Mouse (Mus musculus): ENCODE results near the gene Smim4. TPM values are rescaled to one million over a fixed set of nuclear protein-coding genes. Genes with fewer than 3 reads are reported as not detected.
A peak's percentile ranks its signal among the peaks of the same experiment; 100 is the strongest.

Gene Smim4
- polyA plus RNA-seq, 1 experiment, result 17.1 TPM

DNA sequence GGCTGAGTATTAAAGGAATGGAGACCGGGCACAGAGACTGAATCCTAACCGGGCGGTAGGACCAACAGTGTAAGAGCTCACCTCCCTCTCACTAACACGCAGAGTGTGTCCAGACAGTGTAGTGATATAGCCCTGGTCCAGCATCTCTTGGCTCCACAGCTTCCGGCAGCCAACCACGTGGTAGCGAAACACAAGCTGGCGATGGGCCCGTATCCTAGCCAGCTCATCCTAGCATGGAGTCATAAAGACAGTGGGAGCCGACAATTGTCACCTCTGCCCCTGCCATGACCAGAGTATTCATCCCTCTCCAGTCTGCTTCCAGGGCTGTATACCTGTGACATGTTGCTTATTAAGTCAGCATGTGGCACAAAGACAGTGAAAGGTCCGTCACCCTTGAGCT, 16.9 kb upstream of the Smim4 start:
- Histone ChIP-seq H3K4me1 (ENCODE audit: control insufficient read depth, insufficient read depth, low read length) (no peaks in the 10 kb centered on the region), H3K9ac (ENCODE audit: low read depth, poor library complexity, severe bottlenecking) (no peak overlapping the region), H3K4me3 (ENCODE audit: low read depth, low read length) (no peak overlapping the region), H3K27ac (ENCODE audit: insufficient read depth, low read length) (no peak overlapping the region), H3K27me3 (ENCODE audit: control insufficient read depth, insufficient read depth, low read length, poor library complexity, severe bottlenecking) (no peaks in the 10 kb centered on the region), H3K36me3 (ENCODE audit: control insufficient read depth, insufficient read depth, low read length, poor library complexity, severe bottlenecking) (no peaks in the 10 kb centered on the region), H3K9me3 (replicated peaks; ENCODE audit: control insufficient read depth, insufficient read depth, low read length, poor library complexity, severe bottlenecking) (no peaks in the 10 kb centered on the region)
- TF ChIP-seq CTCF (IDR thresholded peaks at IDR 0.05; ENCODE audit: low read depth, low read length) (no peak), EP300 (IDR thresholded peaks at IDR 0.05; ENCODE audit: insufficient read depth, low read depth, low read length) (no peak), POLR2A (IDR thresholded peaks at IDR 0.05; ENCODE audit: insufficient read depth, low read length) (no peak)

DNA sequence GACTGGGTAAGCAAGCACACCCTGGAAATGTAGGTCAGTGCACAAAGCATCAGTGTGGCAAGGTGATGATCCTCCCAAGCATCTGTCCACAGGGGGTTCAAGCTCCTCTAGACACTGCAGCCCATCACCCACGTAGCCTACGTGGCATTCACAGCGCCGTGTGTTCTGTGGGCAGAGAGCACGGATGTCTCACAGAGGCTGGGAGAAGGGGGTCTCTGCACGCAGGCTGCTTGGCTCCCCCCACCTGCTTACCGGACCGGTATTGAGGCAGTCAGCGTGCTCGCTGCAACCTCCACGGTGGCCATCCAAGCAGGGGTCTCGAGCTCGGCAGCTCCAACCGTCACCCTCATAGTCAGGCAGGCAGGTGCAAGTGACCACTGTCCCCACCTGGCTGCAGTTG, 12.3 kb upstream of the Smim4 start:
- Histone ChIP-seq H3K36me3 (ENCODE audit: control insufficient read depth, insufficient read depth, low read length, poor library complexity, severe bottlenecking) (peaks cover 6% of the 10 kb centered on the region; the same call in 1 of the 2 replicates), H3K9ac (ENCODE audit: low read depth, poor library complexity, severe bottlenecking) (no peak overlapping the region), H3K9me3 (replicated peaks; ENCODE audit: control insufficient read depth, insufficient read depth, low read length, poor library complexity, severe bottlenecking) (no peaks in the 10 kb centered on the region), H3K27ac (ENCODE audit: insufficient read depth, low read length) (no peak overlapping the region), H3K4me1 (ENCODE audit: control insufficient read depth, insufficient read depth, low read length) (peaks cover 7% of the 10 kb centered on the region), H3K27me3 (ENCODE audit: control insufficient read depth, insufficient read depth, low read length, poor library complexity, severe bottlenecking) (no peaks in the 10 kb centered on the region), H3K4me3 (ENCODE audit: low read depth, low read length) (no peak overlapping the region)
- TF ChIP-seq CTCF (IDR thresholded peaks at IDR 0.05; ENCODE audit: low read depth, low read length) (no peak), EP300 (IDR thresholded peaks at IDR 0.05; ENCODE audit: insufficient read depth, low read depth, low read length) (no peak), POLR2A (IDR thresholded peaks at IDR 0.05; ENCODE audit: insufficient read depth, low read length) (no peak)

DNA sequence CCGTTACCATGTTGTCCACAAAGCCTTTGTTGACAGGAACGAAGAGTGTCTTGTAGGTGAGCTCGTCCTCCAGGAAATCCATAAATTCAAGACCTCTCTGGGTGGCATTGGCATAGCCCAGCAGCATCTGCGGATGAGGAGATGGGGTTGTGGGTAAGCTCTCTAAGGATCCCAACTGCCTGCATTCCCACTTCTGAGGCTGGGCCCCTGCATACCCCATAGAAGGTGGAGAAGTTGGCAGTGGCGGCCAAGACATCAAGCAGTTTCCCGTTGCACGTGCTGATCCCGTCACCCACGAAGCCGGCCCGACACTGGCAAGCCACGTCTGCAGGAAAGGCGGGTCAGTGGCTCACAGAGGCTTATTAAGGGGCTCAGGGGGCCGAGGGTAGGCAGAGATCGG, 11.4 kb upstream of the Smim4 start:
- Histone ChIP-seq H3K9me3 (replicated peaks; ENCODE audit: control insufficient read depth, insufficient read depth, low read length, poor library complexity, severe bottlenecking) (no peaks in the 10 kb centered on the region), H3K27ac (ENCODE audit: insufficient read depth, low read length) (no peak overlapping the region), H3K36me3 (ENCODE audit: control insufficient read depth, insufficient read depth, low read length, poor library complexity, severe bottlenecking) (peaks cover 11% of the 10 kb centered on the region; the same call in 1 of the 2 replicates), H3K4me1 (ENCODE audit: control insufficient read depth, insufficient read depth, low read length) (peaks cover 7% of the 10 kb centered on the region), H3K4me3 (ENCODE audit: low read depth, low read length) (no peak overlapping the region), H3K9ac (ENCODE audit: low read depth, poor library complexity, severe bottlenecking) (no peak overlapping the region), H3K27me3 (ENCODE audit: control insufficient read depth, insufficient read depth, low read length, poor library complexity, severe bottlenecking) (no peaks in the 10 kb centered on the region)
- TF ChIP-seq POLR2A (IDR thresholded peaks at IDR 0.05; ENCODE audit: insufficient read depth, low read length) (no peak), CTCF (IDR thresholded peaks at IDR 0.05; ENCODE audit: low read depth, low read length) (no peak), EP300 (IDR thresholded peaks at IDR 0.05; ENCODE audit: insufficient read depth, low read depth, low read length) (no peak)

DNA sequence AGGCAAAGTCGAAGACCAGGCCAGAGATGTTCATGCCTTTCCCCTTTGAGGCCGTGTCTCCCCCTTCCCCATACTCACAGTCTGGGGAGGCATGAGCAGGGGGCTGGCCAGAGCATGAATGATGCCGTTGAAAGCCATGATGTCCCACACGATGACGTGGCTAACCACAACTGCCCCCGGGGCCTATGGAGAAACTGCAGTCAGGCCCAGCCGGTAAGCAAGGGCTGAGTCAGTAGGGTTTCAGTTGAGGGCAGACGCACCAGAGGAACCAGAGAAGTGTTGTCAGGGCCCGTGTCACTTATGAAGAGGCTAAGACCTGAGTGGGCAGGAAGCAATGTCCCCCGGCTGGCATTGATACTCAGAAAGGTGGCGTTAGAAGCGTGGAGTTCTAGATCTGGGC, 10.9 kb upstream of the Smim4 start:
- H3K4me1 ChIP-seq (ENCODE audit: control insufficient read depth, insufficient read depth, low read length), result peaks cover 7% of the 10 kb centered on the region
- no peak for TF ChIP-seq CTCF (IDR thresholded peaks at IDR 0.05; ENCODE audit: low read depth, low read length)
- no peak for TF ChIP-seq POLR2A (IDR thresholded peaks at IDR 0.05; ENCODE audit: insufficient read depth, low read length)
- TF ChIP-seq EP300 (IDR thresholded peaks at IDR 0.05; ENCODE audit: insufficient read depth, low read depth, low read length), result no peak

DNA sequence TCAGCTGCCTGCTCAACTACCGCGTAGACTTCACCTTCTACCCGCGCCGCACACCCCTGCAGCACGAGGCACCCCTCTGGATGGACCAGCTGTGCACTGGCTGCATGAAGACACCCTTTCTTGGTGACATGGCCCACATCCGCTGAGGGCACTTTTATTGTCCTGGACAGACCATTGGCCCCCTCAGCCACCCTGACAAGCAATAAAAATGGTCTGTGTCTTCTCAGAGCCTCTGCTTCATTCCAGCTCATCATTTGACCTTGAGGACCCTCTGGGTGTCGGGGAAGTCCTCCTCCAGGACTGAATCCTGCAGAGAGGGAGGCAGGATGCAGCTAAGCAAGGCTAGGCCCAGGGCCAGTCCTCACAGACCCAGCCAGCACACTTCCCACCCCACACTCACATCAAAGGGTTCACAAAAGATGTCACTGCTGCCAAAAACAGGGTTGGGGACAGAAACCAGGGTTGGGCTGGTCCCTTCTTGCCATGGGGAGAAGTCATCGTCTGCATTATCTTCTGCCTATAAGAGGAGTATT, 10.2 kb upstream of the Smim4 start:
- 0 out of 2 replicates have a peak overlapping the region, but pooled peaks have one; percentile 10 for H3K4me3 ChIP-seq (ENCODE audit: low read depth, low read length)
- no peaks in the 10 kb centered on the region for H3K9me3 ChIP-seq (replicated peaks; ENCODE audit: control insufficient read depth, insufficient read depth, low read length, poor library complexity, severe bottlenecking)
- H3K27me3 ChIP-seq (ENCODE audit: control insufficient read depth, insufficient read depth, low read length, poor library complexity, severe bottlenecking), result no peaks in the 10 kb centered on the region
- H3K36me3 ChIP-seq (ENCODE audit: control insufficient read depth, insufficient read depth, low read length, poor library complexity, severe bottlenecking), result peaks cover 11% of the 10 kb centered on the region; the same call in 1 of the 2 replicates
- TF ChIP-seq POLR2A (IDR thresholded peaks at IDR 0.05; ENCODE audit: insufficient read depth, low read length) (no peak), CTCF (IDR thresholded peaks at IDR 0.05; ENCODE audit: low read depth, low read length) (no peak), EP300 (IDR thresholded peaks at IDR 0.05; ENCODE audit: insufficient read depth, low read depth, low read length) (no peak)
- peaks cover 7% of the 10 kb centered on the region for H3K4me1 ChIP-seq (ENCODE audit: control insufficient read depth, insufficient read depth, low read length)
- no peak overlapping the region for H3K9ac ChIP-seq (ENCODE audit: low read depth, poor library complexity, severe bottlenecking)
- H3K27ac ChIP-seq (ENCODE audit: insufficient read depth, low read length), result no peak overlapping the region

More for the DNA sequence above, 10.9 kb upstream of the Smim4 start:
- H3K27me3 ChIP-seq (ENCODE audit: control insufficient read depth, insufficient read depth, low read length, poor library complexity, severe bottlenecking), result no peaks in the 10 kb centered on the region
- H3K27ac ChIP-seq (ENCODE audit: insufficient read depth, low read length), result no peak overlapping the region
- H3K36me3 ChIP-seq (ENCODE audit: control insufficient read depth, insufficient read depth, low read length, poor library complexity, severe bottlenecking), result peaks cover 11% of the 10 kb centered on the region; the same call in 1 of the 2 replicates
- no peaks in the 10 kb centered on the region for H3K9me3 ChIP-seq (replicated peaks; ENCODE audit: control insufficient read depth, insufficient read depth, low read length, poor library complexity, severe bottlenecking)
- H3K4me3 ChIP-seq (ENCODE audit: low read depth, low read length), result no peak overlapping the region
- no peak overlapping the region for H3K9ac ChIP-seq (ENCODE audit: low read depth, poor library complexity, severe bottlenecking)

DNA sequence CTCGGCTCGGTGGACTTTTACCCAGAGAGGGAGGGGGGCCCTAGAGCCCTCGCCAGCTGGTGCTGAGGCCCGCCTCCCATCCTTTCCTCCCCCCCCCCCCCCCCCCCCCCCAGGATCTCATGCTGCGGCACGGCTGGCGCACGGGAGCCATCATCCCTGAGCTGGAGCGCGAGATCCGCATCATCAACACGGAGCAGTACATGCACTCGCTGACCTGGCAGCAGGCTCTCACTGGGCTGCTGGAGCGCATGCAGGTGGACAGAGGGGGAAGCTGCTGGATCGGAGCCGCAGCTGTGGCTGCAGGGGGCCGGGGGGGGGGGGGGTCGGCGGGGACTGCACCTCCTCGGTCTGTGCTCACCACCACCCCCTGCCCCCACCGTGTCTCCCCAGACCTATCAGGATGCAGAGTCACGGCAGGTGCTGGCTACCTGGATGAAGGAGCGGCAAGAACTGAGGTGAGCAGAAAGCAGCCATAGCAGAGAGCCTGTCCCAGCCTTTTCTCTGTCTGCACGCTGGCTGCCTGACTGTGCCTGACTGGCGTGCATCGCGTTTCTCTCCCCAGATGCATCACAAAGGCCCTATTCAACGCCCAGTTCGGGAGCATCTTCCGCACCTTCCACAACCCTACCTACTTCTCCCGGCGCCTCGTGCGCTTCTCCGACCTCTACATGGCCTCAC, 9.6 kb upstream of the Smim4 start:
- Histone ChIP-seq H3K4me1 (ENCODE audit: control insufficient read depth, insufficient read depth, low read length) (peaks cover 7% of the 10 kb centered on the region), H3K36me3 (ENCODE audit: control insufficient read depth, insufficient read depth, low read length, poor library complexity, severe bottlenecking) (peaks cover 11% of the 10 kb centered on the region; the same call in 1 of the 2 replicates), H3K9ac (ENCODE audit: low read depth, poor library complexity, severe bottlenecking) (0 out of 2 replicates have a peak overlapping the region, but pooled peaks have one; percentile 9), H3K9me3 (replicated peaks; ENCODE audit: control insufficient read depth, insufficient read depth, low read length, poor library complexity, severe bottlenecking) (no peaks in the 10 kb centered on the region), H3K4me3 (ENCODE audit: low read depth, low read length) (peak overlapping the region; percentile 24), H3K27ac (ENCODE audit: insufficient read depth, low read length) (no peak overlapping the region), H3K27me3 (ENCODE audit: control insufficient read depth, insufficient read depth, low read length, poor library complexity, severe bottlenecking) (no peaks in the 10 kb centered on the region)
- TF ChIP-seq CTCF (IDR thresholded peaks at IDR 0.05; ENCODE audit: low read depth, low read length) (no peak), POLR2A (IDR thresholded peaks at IDR 0.05; ENCODE audit: insufficient read depth, low read length) (no peak), EP300 (IDR thresholded peaks at IDR 0.05; ENCODE audit: insufficient read depth, low read depth, low read length) (no peak)
